Mouse (Mus musculus) liver, embryonic 18 days (tissue): ENCODE results near the gene Cfap99. TPM values are rescaled to one million over a fixed set of nuclear protein-coding genes. Genes with fewer than 3 reads are reported as not detected.

Experiments
- polyA plus RNA-seq: library from polyadenylated mRNA; depleted of rRNA; stranded (reverse); fragments of >200 nt; gene quantifications from 2 replicates; pipeline ENCODE4 v1.2.3, GENCODE M21; 2012; rRNA removed

The Cfap99 gene
- polyA plus RNA-seq = not detected in 2 replicates

DNA sequence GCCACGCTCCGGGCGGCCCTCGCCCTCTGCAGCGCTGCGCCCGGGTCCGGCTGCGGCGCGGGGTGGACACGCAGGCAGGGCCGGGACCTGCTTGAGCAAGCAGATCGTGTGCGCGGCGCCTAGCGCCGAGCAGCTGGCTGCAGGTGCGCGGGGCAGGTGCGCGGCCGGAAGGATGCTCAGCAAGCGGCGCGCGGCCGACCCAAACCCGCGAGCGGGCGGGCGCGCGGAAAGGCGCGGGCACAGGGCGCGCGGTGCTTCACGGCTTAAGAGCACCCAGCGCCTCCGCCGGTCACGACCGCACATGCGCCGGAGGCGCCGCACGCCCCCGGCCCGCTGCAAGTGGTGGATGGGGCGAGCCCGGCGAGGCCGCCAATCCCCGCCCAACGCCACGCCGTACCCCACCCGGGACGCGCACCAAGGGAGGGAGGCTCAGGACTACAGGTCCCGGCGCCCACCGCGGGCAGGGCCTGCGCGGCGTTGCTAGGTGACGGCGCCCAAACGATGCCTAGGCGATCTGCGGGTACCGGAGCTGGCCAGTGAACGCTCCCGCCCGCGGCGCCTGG lies at the start of gene Cfap99, which contains the start of gene Zfyve28:
Cfap99 (plus strand) TSS at position 447 of the 563 bp plus-strand sequence.
Zfyve28 (minus strand) TSS at position 296 of the 563 bp plus-strand sequence.

DNA sequence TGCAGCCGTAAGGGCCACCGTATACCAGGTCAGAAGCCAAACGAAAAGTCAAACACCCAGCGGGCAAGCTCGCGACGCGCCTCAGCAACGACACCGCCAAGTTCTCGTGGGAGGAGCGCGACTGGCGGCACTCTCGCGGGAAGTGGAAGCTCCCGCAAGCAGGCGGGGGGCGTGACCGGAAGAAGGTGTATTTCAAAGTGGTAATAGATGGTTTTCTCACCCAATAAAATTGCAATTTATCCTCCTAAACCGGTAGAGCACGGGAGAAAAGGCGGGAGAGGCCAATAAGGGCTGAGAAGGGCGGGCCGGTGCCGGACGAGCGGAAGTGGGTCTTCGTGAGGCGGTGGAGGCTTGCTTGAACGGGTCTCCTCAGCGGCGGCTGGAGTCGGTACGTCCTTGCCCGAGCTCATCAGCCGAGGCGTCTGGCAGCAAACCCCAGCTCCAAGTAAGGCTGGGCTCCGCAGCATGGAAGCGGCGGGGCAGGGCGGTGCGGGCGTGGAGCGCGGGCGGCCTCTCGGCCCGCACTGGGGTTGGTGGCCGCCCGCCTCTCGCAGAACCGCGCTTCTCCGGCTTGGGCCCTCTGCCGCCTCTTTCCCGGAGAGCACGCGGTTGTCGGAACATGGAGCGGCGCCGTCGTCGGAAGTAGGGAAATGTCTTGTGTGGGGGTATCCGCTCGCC lies 47.8 kb downstream of the Cfap99 start, which contains the start of gene Rnf4:
Rnf4 (plus strand) TSS at position 193 of the 678 bp plus-strand sequence.

DNA sequence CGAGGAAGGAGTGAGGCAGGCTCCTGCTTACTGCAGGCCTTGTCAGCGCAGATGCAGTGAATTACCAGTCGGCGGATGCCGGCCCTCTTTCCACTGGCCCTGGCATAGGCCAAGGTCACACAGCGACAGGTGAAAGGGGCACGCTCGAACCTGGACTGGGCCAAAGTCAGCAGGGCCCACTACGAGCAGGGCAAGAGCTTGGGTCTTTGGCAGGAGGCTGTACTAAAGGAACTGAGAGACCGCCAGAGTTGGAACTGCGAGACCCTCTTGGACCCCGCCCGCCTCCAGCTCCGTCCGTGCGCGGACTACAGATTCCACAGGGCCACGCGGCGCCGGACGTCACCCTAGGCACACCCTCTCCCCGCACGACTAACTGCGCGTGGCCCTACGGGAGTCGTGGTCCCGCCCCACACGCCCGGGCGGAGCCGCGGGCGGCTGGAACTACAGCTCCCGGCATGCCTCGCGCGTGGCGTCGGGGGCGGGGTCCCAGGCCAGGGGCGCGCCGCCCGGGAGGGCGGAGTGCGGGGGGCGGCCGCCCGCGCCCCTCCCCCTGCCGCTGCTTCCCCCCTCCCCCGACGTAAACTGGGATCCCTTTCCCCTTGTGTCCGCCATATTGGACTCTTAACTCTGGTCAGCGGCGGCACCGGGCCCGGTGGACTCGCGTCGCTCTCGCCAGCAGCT lies 81.1 kb downstream of the Cfap99 start, which contains the start of gene Fam193a:
Fam193a (plus strand) TSS at position 593 of the 681 bp plus-strand sequence.

Other genes with a start within 250 kb of the Cfap99 start
- gene Poln, start 119.2 kb upstream of the Cfap99 start, polyA plus RNA-seq = 0.15 and 0.30 TPM in 2 replicates
- 5.5 and 6.0 TPM in 2 replicates for gene Haus3, start 119.1 kb upstream of the Cfap99 start, polyA plus RNA-seq
- gene Mxd4, start 100.9 kb upstream of the Cfap99 start, polyA plus RNA-seq = 18.8 and 19.7 TPM in 2 replicates
- gene Zfyve28, start 151 bp upstream of the Cfap99 start, polyA plus RNA-seq = 0.06 and 0.08 TPM in 2 replicates
- 51.7 and 55.0 TPM in 2 replicates for gene Rnf4, start 47.7 kb downstream of the Cfap99 start, polyA plus RNA-seq
- 5.2 and 7.4 TPM in 2 replicates for gene Fam193a, start 81.3 kb downstream of the Cfap99 start, polyA plus RNA-seq
- 6.5 and 7.0 TPM in 2 replicates for gene Tnip2, start 225.4 kb downstream of the Cfap99 start, polyA plus RNA-seq
- gene Sh3bp2, start 237.2 kb downstream of the Cfap99 start, polyA plus RNA-seq = 6.1 and 7.6 TPM in 2 replicates